Mouse (Mus musculus): Measurements from ENCODE around the gene C2cd4d.

DNA sequence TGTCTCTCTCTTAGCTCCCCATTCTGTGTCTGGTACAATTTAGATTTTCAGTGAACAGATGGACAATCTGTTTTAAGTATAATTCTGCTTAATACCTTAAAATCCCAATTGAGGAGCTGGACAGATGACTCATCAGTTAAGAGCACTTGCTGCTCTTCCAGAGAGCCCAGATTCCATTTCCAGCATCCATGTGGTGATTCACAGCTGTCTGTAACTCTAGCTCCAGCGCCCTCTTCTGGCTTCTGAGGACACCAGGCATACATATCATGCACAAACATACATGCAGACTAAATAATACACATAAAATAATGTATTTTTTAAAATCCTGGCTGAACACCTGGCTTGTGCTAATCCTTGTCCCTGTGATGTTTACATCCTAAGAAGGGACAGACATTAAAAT lies 1.4 kb upstream of the C2cd4d start:
- peak; percentile 36; the same call in 1 of the 2 replicates for TF ChIP-seq CTCF (IDR thresholded peaks at IDR 0.05; ENCODE audit: extremely low read depth, insufficient read depth, low read length)
- TF ChIP-seq POLR2A (IDR thresholded peaks at IDR 0.05; ENCODE audit: extremely low read depth, insufficient read depth, low read length) = no peak
